Mouse (Mus musculus): Measurements from ENCODE around the gene Polm. TPM values are rescaled to one million over a fixed set of nuclear protein-coding genes. Genes with fewer than 3 reads are reported as not detected.
"Not testable (repeated sequence)": the region's sequence is repeated elsewhere in the genome, so short reads cannot be mapped to it uniquely, and the experiment has no call there.

The Polm gene
- polyA plus RNA-seq, 1 experiment = 10.6 TPM

GRCm38 (mm10) chr11:5825432-5825831, 12.4 kb downstream of the Polm start:
- H3K4me3 ChIP-seq (ENCODE audit: insufficient read depth, low read length) = no peak overlapping the region
- no peak for TF ChIP-seq POLR2A (IDR thresholded peaks at IDR 0.05; ENCODE audit: extremely low read depth, insufficient read depth, low read length)
- TF ChIP-seq CTCF (IDR thresholded peaks at IDR 0.05; ENCODE audit: extremely low read depth, insufficient read depth, low read length) = no peak
- H3K4me1 ChIP-seq (ENCODE audit: control insufficient read depth, insufficient read depth, low read length) = no peaks in the 10 kb centered on the region
- H3K27ac ChIP-seq (ENCODE audit: insufficient read depth, low read length) = no peak overlapping the region

GRCm38 (mm10) chr11:5819223-5819622, 18.6 kb downstream of the Polm start:
- Histone ChIP-seq H3K4me1 (ENCODE audit: control insufficient read depth, insufficient read depth, low read length) (no peaks in the 10 kb centered on the region), H3K27ac (ENCODE audit: insufficient read depth, low read length) (no peak overlapping the region), H3K4me3 (ENCODE audit: insufficient read depth, low read length) (no peak overlapping the region)
- TF ChIP-seq CTCF (IDR thresholded peaks at IDR 0.05; ENCODE audit: extremely low read depth, insufficient read depth, low read length) (no peak), POLR2A (IDR thresholded peaks at IDR 0.05; ENCODE audit: extremely low read depth, insufficient read depth, low read length) (no peak)

- H3K4me3 ChIP-seq (ENCODE audit: insufficient read depth, low read length) = no peak overlapping the region
- TF ChIP-seq CTCF (IDR thresholded peaks at IDR 0.05; ENCODE audit: extremely low read depth, insufficient read depth, low read length) (no peak), POLR2A (IDR thresholded peaks at IDR 0.05; ENCODE audit: extremely low read depth, insufficient read depth, low read length) (no peak)
- no peak overlapping the region for H3K27ac ChIP-seq (ENCODE audit: insufficient read depth, low read length)
- no peaks in the 10 kb centered on the region; the same call in 1 of the 2 replicates for H3K4me1 ChIP-seq (ENCODE audit: control insufficient read depth, insufficient read depth, low read length)
These were observed 24.4 kb downstream of the Polm start for GRCm38 (mm10) chr11:5813381-5813780.

GRCm38 (mm10) chr11:5809487-5809886, 28.3 kb downstream of the Polm start:
- not testable (repeated sequence) for H3K4me3 ChIP-seq (ENCODE audit: insufficient read depth, low read length); H3K4me1 ChIP-seq (ENCODE audit: control insufficient read depth, insufficient read depth, low read length); H3K27ac ChIP-seq (ENCODE audit: insufficient read depth, low read length)

GRCm38 (mm10) chr11:5807956-5808355, 29.9 kb downstream of the Polm start:
- H3K4me3 ChIP-seq (ENCODE audit: insufficient read depth, low read length) = no peak overlapping the region
- no peak overlapping the region for H3K27ac ChIP-seq (ENCODE audit: insufficient read depth, low read length)
- H3K4me1 ChIP-seq (ENCODE audit: control insufficient read depth, insufficient read depth, low read length) = no peaks in the 10 kb centered on the region
- TF ChIP-seq POLR2A (IDR thresholded peaks at IDR 0.05; ENCODE audit: extremely low read depth, insufficient read depth, low read length) = no peak
- no peak for TF ChIP-seq CTCF (IDR thresholded peaks at IDR 0.05; ENCODE audit: extremely low read depth, insufficient read depth, low read length)

GRCm38 (mm10) chr11:5805711-5806110, 32.1 kb downstream of the Polm start:
- Histone ChIP-seq H3K27ac (ENCODE audit: insufficient read depth, low read length) (no peak overlapping the region), H3K4me1 (ENCODE audit: control insufficient read depth, insufficient read depth, low read length) (no peaks in the 10 kb centered on the region; the same call in 1 of the 2 replicates), H3K4me3 (ENCODE audit: insufficient read depth, low read length) (no peak overlapping the region)
- TF ChIP-seq CTCF (IDR thresholded peaks at IDR 0.05; ENCODE audit: extremely low read depth, insufficient read depth, low read length) (no peak), POLR2A (IDR thresholded peaks at IDR 0.05; ENCODE audit: extremely low read depth, insufficient read depth, low read length) (no peak)

- H3K27ac ChIP-seq (ENCODE audit: insufficient read depth, low read length) = no peak overlapping the region
- no peak overlapping the region for H3K4me3 ChIP-seq (ENCODE audit: insufficient read depth, low read length)
- TF ChIP-seq POLR2A (IDR thresholded peaks at IDR 0.05; ENCODE audit: extremely low read depth, insufficient read depth, low read length) = no peak
- no peak for TF ChIP-seq CTCF (IDR thresholded peaks at IDR 0.05; ENCODE audit: extremely low read depth, insufficient read depth, low read length)
- H3K4me1 ChIP-seq (ENCODE audit: control insufficient read depth, insufficient read depth, low read length) = no peaks in the 10 kb centered on the region; the same call in 1 of the 2 replicates
These were observed 33.6 kb downstream of the Polm start for GRCm38 (mm10) chr11:5804174-5804573.

GRCm38 (mm10) chr11:5803551-5803981, 34.2 kb downstream of the Polm start, which contains the start of gene Pgam2:
TSS of gene Pgam2 (minus strand) at chr11:5803733.
- H3K27ac ChIP-seq (ENCODE audit: insufficient read depth, low read length) = no peak within 1 kb of the TSS
- TF ChIP-seq CTCF (IDR thresholded peaks at IDR 0.05; ENCODE audit: extremely low read depth, insufficient read depth, low read length) (no peak), POLR2A (IDR thresholded peaks at IDR 0.05; ENCODE audit: extremely low read depth, insufficient read depth, low read length) (no peak)

GRCm38 (mm10) chr11:5802457-5803217, 35.2 kb downstream of the Polm start:
- H3K4me1 ChIP-seq (ENCODE audit: control insufficient read depth, insufficient read depth, low read length) = no peaks in the 10 kb centered on the region; the same call in 1 of the 2 replicates
- no peak for TF ChIP-seq POLR2A (IDR thresholded peaks at IDR 0.05; ENCODE audit: extremely low read depth, insufficient read depth, low read length)
- TF ChIP-seq CTCF (IDR thresholded peaks at IDR 0.05; ENCODE audit: extremely low read depth, insufficient read depth, low read length) = no peak
- no peak overlapping the region for H3K4me3 ChIP-seq (ENCODE audit: insufficient read depth, low read length)
- H3K27ac ChIP-seq (ENCODE audit: insufficient read depth, low read length) = no peak overlapping the region

More at GRCm38 (mm10) chr11:5803551-5803981, 34.2 kb downstream of the Polm start, which contains the start of gene Pgam2:
- Histone ChIP-seq H3K4me1 (ENCODE audit: control insufficient read depth, insufficient read depth, low read length) (no peaks in the 10 kb centered on the region; the same call in 1 of the 2 replicates), H3K4me3 (ENCODE audit: insufficient read depth, low read length) (no peak within 1 kb of the TSS)

- Histone ChIP-seq H3K4me3 (ENCODE audit: insufficient read depth, low read length) (no peak overlapping the region), H3K27ac (ENCODE audit: insufficient read depth, low read length) (no peak overlapping the region), H3K4me1 (ENCODE audit: control insufficient read depth, insufficient read depth, low read length) (no peaks in the 10 kb centered on the region; the same call in 1 of the 2 replicates)
- TF ChIP-seq CTCF (IDR thresholded peaks at IDR 0.05; ENCODE audit: extremely low read depth, insufficient read depth, low read length) (no peak), POLR2A (IDR thresholded peaks at IDR 0.05; ENCODE audit: extremely low read depth, insufficient read depth, low read length) (no peak)
These were observed 35.8 kb downstream of the Polm start for GRCm38 (mm10) chr11:5802005-5802404.
